Mouse (Mus musculus): ENCODE results near the gene Srpr.

Srpr gene

GRCm38 (mm10) chr9:35199772-35200471 lies at the start of gene Srpr, which contains the start of gene Tirap:
Srpr (plus strand) TSS chr9:35200175.
Tirap (minus strand) TSS chr9:35200291.
- DNase-seq (ENCODE audit: low spot score), result peak; percentile 94

GRCm38 (mm10) chr9:35152923-35153322 lies 47.1 kb upstream of the Srpr start:
- no peak for DNase-seq (ENCODE audit: low spot score)

- DNase-seq (ENCODE audit: low spot score), result peak; percentile 52
These were observed 43.8 kb upstream of the Srpr start for GRCm38 (mm10) chr9:35156002-35156710.

GRCm38 (mm10) chr9:35156862-35157261 lies 43.1 kb upstream of the Srpr start:
- DNase-seq (ENCODE audit: low spot score), result no peak

GRCm38 (mm10) chr9:35158477-35158876 lies 41.5 kb upstream of the Srpr start:
- no peak for DNase-seq (ENCODE audit: low spot score)

- no peak for DNase-seq (ENCODE audit: low spot score)
These were observed 39.3 kb upstream of the Srpr start for GRCm38 (mm10) chr9:35160662-35161061.

GRCm38 (mm10) chr9:35161721-35162120 lies 38.3 kb upstream of the Srpr start:
- no peak for DNase-seq (ENCODE audit: low spot score)

GRCm38 (mm10) chr9:35163011-35163690 lies 36.8 kb upstream of the Srpr start:
- DNase-seq (ENCODE audit: low spot score), result peak; percentile 19

- no peak for DNase-seq (ENCODE audit: low spot score)
These were observed 35.7 kb upstream of the Srpr start for GRCm38 (mm10) chr9:35164142-35164874.

GRCm38 (mm10) chr9:35166144-35166797 lies 33.7 kb upstream of the Srpr start:
- DNase-seq (ENCODE audit: low spot score), result no peak

GRCm38 (mm10) chr9:35166798-35167635 lies 33.0 kb upstream of the Srpr start:
- no peak for DNase-seq (ENCODE audit: low spot score)

GRCm38 (mm10) chr9:35170071-35170470 lies 29.9 kb upstream of the Srpr start:
- DNase-seq (ENCODE audit: low spot score), result no peak

GRCm38 (mm10) chr9:35173331-35173730 lies 26.6 kb upstream of the Srpr start:
- DNase-seq (ENCODE audit: low spot score), result no peak

GRCm38 (mm10) chr9:35175251-35176123 lies 24.5 kb upstream of the Srpr start, which contains the start of gene Dcps:
Dcps (minus strand) TSS chr9:35176061.
- peak; percentile 92 for DNase-seq (ENCODE audit: low spot score)

GRCm38 (mm10) chr9:35176124-35176659 lies 23.8 kb upstream of the Srpr start:
- DNase-seq (ENCODE audit: low spot score), result no peak

- no peak for DNase-seq (ENCODE audit: low spot score)
These were observed 17.1 kb upstream of the Srpr start for GRCm38 (mm10) chr9:35182832-35183231.

- DNase-seq (ENCODE audit: low spot score), result no peak
These were observed 16.6 kb upstream of the Srpr start for GRCm38 (mm10) chr9:35183359-35183758.

- DNase-seq (ENCODE audit: low spot score), result no peak
These were observed 13.5 kb upstream of the Srpr start for GRCm38 (mm10) chr9:35186430-35186829.

GRCm38 (mm10) chr9:35187351-35187903 lies 12.5 kb upstream of the Srpr start:
- no peak for DNase-seq (ENCODE audit: low spot score)

All from urinary bladder, postnatal 14 days (tissue).